Mouse (Mus musculus) gonadal fat pad, adult 2 months (tissue): ENCODE results near the gene Ap1g2. TPM values are rescaled to one million over a fixed set of nuclear protein-coding genes. Genes with fewer than 3 reads are reported as not detected.

Experiments
- DNase-seq: peaks from one replicate; pipeline ENCODE4 v3.0.0-alpha.2; 2012; ENCODE audit warnings: low read depth
- polyA plus RNA-seq: library from polyadenylated mRNA; depleted of rRNA; stranded (reverse); fragments of >200 nt; gene quantifications from 2 replicates; pipeline ENCODE4 v1.2.3, GENCODE M21; 2012

The Ap1g2 gene
- polyA plus RNA-seq, 1 experiment = 26.4 TPM

GRCm38 (mm10) chr14:55113351-55113974, 7.1 kb upstream of the Ap1g2 start:
- no peak for DNase-seq

- no peak for DNase-seq
These were observed 5.3 kb upstream of the Ap1g2 start for GRCm38 (mm10) chr14:55111720-55112119.

- no peak for DNase-seq
These were observed 3.7 kb upstream of the Ap1g2 start for GRCm38 (mm10) chr14:55110076-55110475.

- DNase-seq = no peak
These were observed 2.9 kb upstream of the Ap1g2 start for GRCm38 (mm10) chr14:55109048-55109873.

- DNase-seq = no peak
These were observed 1.9 kb upstream of the Ap1g2 start for GRCm38 (mm10) chr14:55108202-55108870.

GRCm38 (mm10) chr14:55106990-55107389, 597 bp upstream of the Ap1g2 start:
- no peak for DNase-seq

GRCm38 (mm10) chr14:55105386-55105785, 1.0 kb downstream of the Ap1g2 start:
- DNase-seq = no peak

- no peak for DNase-seq
These were observed 2.0 kb downstream of the Ap1g2 start for GRCm38 (mm10) chr14:55104365-55104764.

- DNase-seq = no peak
These were observed 4.1 kb downstream of the Ap1g2 start for GRCm38 (mm10) chr14:55102253-55102785.

- no peak for DNase-seq
These were observed 4.8 kb downstream of the Ap1g2 start for GRCm38 (mm10) chr14:55101592-55101991.

- no peak for DNase-seq
These were observed 8.3 kb downstream of the Ap1g2 start for GRCm38 (mm10) chr14:55098067-55098466.

- DNase-seq = no peak
These were observed 8.7 kb downstream of the Ap1g2 start for GRCm38 (mm10) chr14:55097646-55098045.

GRCm38 (mm10) chr14:55096573-55097087, 9.8 kb downstream of the Ap1g2 start:
- no peak for DNase-seq

- no peak for DNase-seq
These were observed 10.7 kb downstream of the Ap1g2 start for GRCm38 (mm10) chr14:55095671-55096070.

GRCm38 (mm10) chr14:55095263-55095662, 11.1 kb downstream of the Ap1g2 start:
- DNase-seq = no peak

GRCm38 (mm10) chr14:55094704-55095231, 11.6 kb downstream of the Ap1g2 start, which contains the start of gene Thtpa:
Gene Thtpa, plus strand, starts transcription at chr14:55094784.
- no peak for DNase-seq

GRCm38 (mm10) chr14:55093927-55094326, 12.5 kb downstream of the Ap1g2 start:
- DNase-seq = no peak

- no peak for DNase-seq
These were observed 14.3 kb downstream of the Ap1g2 start, which contains the start of gene Zfhx2 for GRCm38 (mm10) chr14:55092011-55092577. Gene Zfhx2, minus strand, starts transcription at chr14:55092324.

GRCm38 (mm10) chr14:55091209-55091865, 15.1 kb downstream of the Ap1g2 start:
- no peak for DNase-seq

- DNase-seq = no peak
These were observed 17.0 kb downstream of the Ap1g2 start for GRCm38 (mm10) chr14:55089199-55089947.
